Mouse (Mus musculus) right cerebral cortex, postnatal 36 days (tissue): ENCODE data around the gene Cds1.

Experiments used
- DNase-seq, 2 experiments: peaks; one replicate each; pipeline ENCODE4 v3.0.0; 2022; ENCODE audit warnings: low spot score in 2 of 2, mixed read lengths in 1 of 2

The Cds1 gene

GRCm38 (mm10) chr5:101764554-101765347 lies at the start of gene Cds1:
Cds1 (plus strand) TSS chr5:101765130.
- peak; percentile 75 to 80 for DNase-seq

- no peak for DNase-seq
Measured at GRCm38 (mm10) chr5:101724216-101724615, 40.7 kb upstream of the Cds1 start.

GRCm38 (mm10) chr5:101724756-101725155 lies 40.2 kb upstream of the Cds1 start:
- DNase-seq = no peak

GRCm38 (mm10) chr5:101725703-101726102 lies 39.2 kb upstream of the Cds1 start:
- no peak for DNase-seq

GRCm38 (mm10) chr5:101726371-101726770 lies 38.6 kb upstream of the Cds1 start:
- DNase-seq = no peak

- no peak for DNase-seq
Measured at GRCm38 (mm10) chr5:101728304-101728905, 36.5 kb upstream of the Cds1 start.

GRCm38 (mm10) chr5:101737341-101737740 lies 27.6 kb upstream of the Cds1 start:
- DNase-seq = no peak

- no peak for DNase-seq
Measured at GRCm38 (mm10) chr5:101740471-101741223, 24.3 kb upstream of the Cds1 start.

- no peak for DNase-seq
Measured at GRCm38 (mm10) chr5:101741224-101741591, 23.7 kb upstream of the Cds1 start.

- DNase-seq = no peak
Measured at GRCm38 (mm10) chr5:101742014-101742413, 22.9 kb upstream of the Cds1 start.

GRCm38 (mm10) chr5:101742425-101742824 lies 22.5 kb upstream of the Cds1 start:
- no peak for DNase-seq

GRCm38 (mm10) chr5:101744886-101745285 lies 20.0 kb upstream of the Cds1 start:
- DNase-seq = no peak

- DNase-seq = no peak
Measured at GRCm38 (mm10) chr5:101753680-101754079, 11.2 kb upstream of the Cds1 start.

- no peak for DNase-seq
Measured at GRCm38 (mm10) chr5:101757669-101758068, 7.3 kb upstream of the Cds1 start.

- DNase-seq = no peak
Measured at GRCm38 (mm10) chr5:101761685-101762084, 3.2 kb upstream of the Cds1 start.

GRCm38 (mm10) chr5:101763571-101763970 lies 1.4 kb upstream of the Cds1 start:
- no peak for DNase-seq

GRCm38 (mm10) chr5:101765390-101765901 lies 516 bp downstream of the Cds1 start:
- no peak for DNase-seq

- DNase-seq = no peak
Measured at GRCm38 (mm10) chr5:101766248-101766647, 1.3 kb downstream of the Cds1 start.

- no peak for DNase-seq
Measured at GRCm38 (mm10) chr5:101767086-101767485, 2.2 kb downstream of the Cds1 start.

GRCm38 (mm10) chr5:101767486-101767885 lies 2.6 kb downstream of the Cds1 start:
- DNase-seq = no peak

- DNase-seq = no peak
Measured at GRCm38 (mm10) chr5:101768558-101768957, 3.6 kb downstream of the Cds1 start.

- no peak for DNase-seq
Measured at GRCm38 (mm10) chr5:101772621-101773020, 7.7 kb downstream of the Cds1 start.
